Mouse (Mus musculus): ENCODE data around the gene Map3k12. TPM values are rescaled to one million over a fixed set of nuclear protein-coding genes. Genes with fewer than 3 reads are reported as not detected.
A peak's percentile ranks its signal among the peaks of the same experiment; 100 is the strongest.

Map3k12 gene
- polyA plus RNA-seq, 1 experiment from 2014 or later = 50.6 TPM

- ATAC-seq (ENCODE audit: low read depth) = peak; percentile 90
- H3K4me1 ChIP-seq (replicated peaks) = peaks cover 52% of the 10 kb centered on the region
- peak within 1 kb of the TSS; percentile 94 for H3K9ac ChIP-seq
- H3K36me3 ChIP-seq = peaks cover 24% of the 10 kb centered on the region
- peak within 1 kb of the TSS; percentile 99 for H3K27ac ChIP-seq (replicated peaks)
- peak within 1 kb of the TSS; percentile 69 for H3K4me2 ChIP-seq
- H3K9me3 ChIP-seq = no peaks in the 10 kb centered on the region
- H3K27me3 ChIP-seq = no peaks in the 10 kb centered on the region
- under 1% methylated on average over 60 of the region's 60 CpGs for whole genome bisulfite sequencing
- peak within 1 kb of the TSS; percentile 71 for H3K4me3 ChIP-seq
Measured at GRCm38 (mm10) chr15:102517976-102518858, 1.4 kb upstream of the Map3k12 start, which contains the start of gene Tarbp2. Tarbp2 (plus strand) TSS chr15:102518192.

GRCm38 (mm10) chr15:102517631-102517975, 739 bp upstream of the Map3k12 start:
- Histone ChIP-seq H3K9me3 (no peaks in the 10 kb centered on the region), H3K9ac (peak overlapping the region; percentile 94), H3K4me2 (peak overlapping the region; percentile 69), H3K27ac (replicated peaks) (peak overlapping the region; percentile 99), H3K4me1 (replicated peaks) (peaks cover 58% of the 10 kb centered on the region), H3K36me3 (peaks cover 19% of the 10 kb centered on the region), H3K4me3 (peak overlapping the region; percentile 71), H3K27me3 (no peaks in the 10 kb centered on the region)
- ATAC-seq (ENCODE audit: low read depth) = no peak
- WGBS = under 1% methylated on average over 10 of the region's 10 CpGs

- no peak for ATAC-seq (ENCODE audit: low read depth)
- Histone ChIP-seq H3K4me1 (replicated peaks) (peaks cover 71% of the 10 kb centered on the region), H3K9me3 (no peaks in the 10 kb centered on the region)
Measured at GRCm38 (mm10) chr15:102516293-102516692, 571 bp downstream of the Map3k12 start.

GRCm38 (mm10) chr15:102515791-102516190, 1.1 kb downstream of the Map3k12 start:
- peaks cover 76% of the 10 kb centered on the region for H3K4me1 ChIP-seq (replicated peaks)
- H3K27ac ChIP-seq (replicated peaks) = peak overlapping the region; percentile 99
- ATAC-seq (ENCODE audit: low read depth) = no peak
- no peaks in the 10 kb centered on the region for H3K9me3 ChIP-seq
- WGBS = 45% methylated on average over 4 of the region's 4 CpGs
- peak overlapping the region; percentile 94 for H3K9ac ChIP-seq
- no peaks in the 10 kb centered on the region for H3K27me3 ChIP-seq
- peak overlapping the region; percentile 71 for H3K4me3 ChIP-seq
- H3K36me3 ChIP-seq = 0 out of 2 replicates have a peak, but pooled peaks cover 2% of the 10 kb centered on the region
- peak overlapping the region; percentile 69 for H3K4me2 ChIP-seq

More at GRCm38 (mm10) chr15:102516293-102516692, 571 bp downstream of the Map3k12 start:
- H3K36me3 ChIP-seq = peaks cover 6% of the 10 kb centered on the region
- H3K27me3 ChIP-seq = no peaks in the 10 kb centered on the region
- H3K27ac ChIP-seq (replicated peaks) = peak overlapping the region; percentile 99
- H3K4me3 ChIP-seq = peak overlapping the region; percentile 71
- peak overlapping the region; percentile 94 for H3K9ac ChIP-seq
- WGBS = 1% methylated on average over 12 of the region's 12 CpGs
- H3K4me2 ChIP-seq = peak overlapping the region; percentile 69

GRCm38 (mm10) chr15:102515261-102515660, 1.6 kb downstream of the Map3k12 start:
- H3K9ac ChIP-seq = peak overlapping the region; percentile 94
- 93% methylated on average over 2 of the region's 2 CpGs for WGBS
- no peaks in the 10 kb centered on the region for H3K9me3 ChIP-seq
- ATAC-seq (ENCODE audit: low read depth) = no peak
- no peaks in the 10 kb centered on the region for H3K36me3 ChIP-seq
- H3K4me1 ChIP-seq (replicated peaks) = peaks cover 72% of the 10 kb centered on the region
- H3K27me3 ChIP-seq = no peaks in the 10 kb centered on the region
- H3K27ac ChIP-seq (replicated peaks) = no peak overlapping the region
- H3K4me3 ChIP-seq = peak overlapping the region; percentile 71
- H3K4me2 ChIP-seq = peak overlapping the region; percentile 69

GRCm38 (mm10) chr15:102513004-102513403, 3.9 kb downstream of the Map3k12 start:
- ATAC-seq (ENCODE audit: low read depth) = no peak
- H3K27me3 ChIP-seq = no peaks in the 10 kb centered on the region
- WGBS = 73% methylated on average over 3 of the region's 3 CpGs
- H3K4me1 ChIP-seq (replicated peaks) = peaks cover 75% of the 10 kb centered on the region
- H3K4me2 ChIP-seq = peak overlapping the region; percentile 75; the same call in 1 of the 2 replicates
- H3K36me3 ChIP-seq = peaks cover 12% of the 10 kb centered on the region
- no peaks in the 10 kb centered on the region for H3K9me3 ChIP-seq
- H3K27ac ChIP-seq (replicated peaks) = peak overlapping the region; percentile 91
- no peak overlapping the region for H3K4me3 ChIP-seq
- H3K9ac ChIP-seq = peak overlapping the region; percentile 62; the same call in 1 of the 2 replicates

- H3K36me3 ChIP-seq = peaks cover 17% of the 10 kb centered on the region
- H3K27me3 ChIP-seq = no peaks in the 10 kb centered on the region
- peak overlapping the region; percentile 75 for H3K4me2 ChIP-seq
- peaks cover 75% of the 10 kb centered on the region for H3K4me1 ChIP-seq (replicated peaks)
- no peak for ATAC-seq (ENCODE audit: low read depth)
- H3K9ac ChIP-seq = peak overlapping the region; percentile 62
- H3K4me3 ChIP-seq = 0 out of 2 replicates have a peak overlapping the region, but pooled peaks have one; percentile 0
- H3K27ac ChIP-seq (replicated peaks) = peak overlapping the region; percentile 91
- no peaks in the 10 kb centered on the region for H3K9me3 ChIP-seq
Measured at GRCm38 (mm10) chr15:102512471-102512870, 4.4 kb downstream of the Map3k12 start.

- WGBS = 18% methylated on average over 5 of the region's 5 CpGs
- Histone ChIP-seq H3K4me1 (replicated peaks) (peaks cover 75% of the 10 kb centered on the region), H3K4me3 (peak overlapping the region; percentile 0; the same call in 1 of the 2 replicates), H3K9ac (peak overlapping the region; percentile 62), H3K4me2 (peak overlapping the region; percentile 75), H3K36me3 (peaks cover 19% of the 10 kb centered on the region), H3K9me3 (no peaks in the 10 kb centered on the region), H3K27me3 (no peaks in the 10 kb centered on the region), H3K27ac (replicated peaks) (peak overlapping the region; percentile 91)
- ATAC-seq (ENCODE audit: low read depth) = no peak
Measured at GRCm38 (mm10) chr15:102512010-102512409, 4.9 kb downstream of the Map3k12 start.

- H3K9ac ChIP-seq = peak overlapping the region; percentile 77
- H3K27me3 ChIP-seq = no peaks in the 10 kb centered on the region
- H3K27ac ChIP-seq (replicated peaks) = peak overlapping the region; percentile 91
- H3K4me1 ChIP-seq (replicated peaks) = peaks cover 75% of the 10 kb centered on the region
- peak overlapping the region; percentile 53 for H3K4me3 ChIP-seq
- ATAC-seq (ENCODE audit: low read depth) = peak; percentile 12; the same call in 1 of the 2 replicates
- H3K4me2 ChIP-seq = peak overlapping the region; percentile 75
- WGBS = 9% methylated on average over 6 of the region's 6 CpGs
- peaks cover 25% of the 10 kb centered on the region for H3K36me3 ChIP-seq
- no peaks in the 10 kb centered on the region for H3K9me3 ChIP-seq
Measured at GRCm38 (mm10) chr15:102511285-102511833, 5.5 kb downstream of the Map3k12 start.

- ATAC-seq (ENCODE audit: low read depth) = peak; percentile 95
- H3K36me3 ChIP-seq = peaks cover 26% of the 10 kb centered on the region
Measured at GRCm38 (mm10) chr15:102510590-102511284, 6.1 kb downstream of the Map3k12 start.

GRCm38 (mm10) chr15:102510110-102510509, 6.8 kb downstream of the Map3k12 start:
- Histone ChIP-seq H3K9me3 (no peaks in the 10 kb centered on the region), H3K27ac (replicated peaks) (peak overlapping the region; percentile 91), H3K27me3 (no peaks in the 10 kb centered on the region), H3K4me3 (peak overlapping the region; percentile 53), H3K4me2 (peak overlapping the region; percentile 75), H3K9ac (peak overlapping the region; percentile 77), H3K4me1 (replicated peaks) (peaks cover 62% of the 10 kb centered on the region), H3K36me3 (peaks cover 32% of the 10 kb centered on the region)
- ATAC-seq (ENCODE audit: low read depth) = peak; percentile 78
- WGBS = 7% methylated on average over 9 of the region's 9 CpGs

More at GRCm38 (mm10) chr15:102510590-102511284, 6.1 kb downstream of the Map3k12 start:
- H3K4me2 ChIP-seq = peak overlapping the region; percentile 75
- no peaks in the 10 kb centered on the region for H3K9me3 ChIP-seq
- WGBS = 4% methylated on average over 33 of the region's 34 CpGs
- H3K4me1 ChIP-seq (replicated peaks) = peaks cover 68% of the 10 kb centered on the region
- peak overlapping the region; percentile 77 for H3K9ac ChIP-seq
- no peaks in the 10 kb centered on the region for H3K27me3 ChIP-seq
- H3K4me3 ChIP-seq = peak overlapping the region; percentile 53
- peak overlapping the region; percentile 91 for H3K27ac ChIP-seq (replicated peaks)
